Mouse (Mus musculus): ENCODE results near the gene Kif5c.
A peak's percentile ranks its signal among the peaks of the same experiment; 100 is the strongest.

Gene Kif5c

DNA sequence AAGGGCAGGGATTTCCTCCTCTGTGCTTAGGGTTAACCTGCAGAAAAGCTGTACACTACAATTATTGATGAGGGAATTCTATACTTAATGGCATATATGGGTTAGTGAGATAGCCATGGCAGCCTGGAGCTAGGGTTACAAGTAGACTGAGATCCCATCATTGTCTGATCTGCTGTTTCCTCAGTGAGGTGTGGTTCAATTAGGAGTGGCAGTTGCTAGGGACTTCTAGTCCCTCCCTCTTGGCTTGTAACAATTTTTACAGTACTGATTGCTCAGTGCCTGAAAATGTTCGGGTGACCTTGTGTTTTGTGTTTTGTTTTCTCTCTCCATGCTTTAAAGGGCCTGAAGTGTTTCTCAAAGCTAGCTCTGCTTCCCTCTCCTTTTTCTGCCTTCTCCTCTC is 2.1 kb downstream of the Kif5c start:
- DNase-seq (ENCODE audit: low spot score in 2 of 2): no peak

DNA sequence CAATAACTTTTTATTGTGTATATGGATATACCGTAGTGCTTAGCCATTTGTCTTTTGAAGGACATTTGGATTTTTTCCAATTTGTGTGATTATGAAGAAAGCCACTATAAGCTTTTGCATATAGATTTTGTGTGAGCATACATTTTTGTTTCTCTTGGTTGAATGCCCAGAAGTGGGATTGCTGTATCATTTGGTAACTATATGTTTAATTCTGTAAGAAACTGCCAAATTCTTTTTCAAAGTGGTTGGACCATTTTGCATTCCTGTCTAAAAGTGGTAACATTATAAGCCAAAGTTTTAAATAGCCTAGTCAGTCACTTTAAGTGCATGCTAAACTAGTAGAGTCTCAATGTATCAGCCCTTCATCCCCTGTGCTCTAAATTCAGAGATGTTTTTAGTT is 6.5 kb downstream of the Kif5c start:
- no peak for DNase-seq (ENCODE audit: low spot score in 2 of 2)

GRCm38 (mm10) chr2:49627611-49628010 is 8.5 kb downstream of the Kif5c start:
- DNase-seq (ENCODE audit: low spot score in 2 of 2): no peak

GRCm38 (mm10) chr2:49628094-49628705 is 9.1 kb downstream of the Kif5c start:
- DNase-seq (ENCODE audit: low spot score in 2 of 2): peak in 1 of 2 experiments; percentile 49

DNA sequence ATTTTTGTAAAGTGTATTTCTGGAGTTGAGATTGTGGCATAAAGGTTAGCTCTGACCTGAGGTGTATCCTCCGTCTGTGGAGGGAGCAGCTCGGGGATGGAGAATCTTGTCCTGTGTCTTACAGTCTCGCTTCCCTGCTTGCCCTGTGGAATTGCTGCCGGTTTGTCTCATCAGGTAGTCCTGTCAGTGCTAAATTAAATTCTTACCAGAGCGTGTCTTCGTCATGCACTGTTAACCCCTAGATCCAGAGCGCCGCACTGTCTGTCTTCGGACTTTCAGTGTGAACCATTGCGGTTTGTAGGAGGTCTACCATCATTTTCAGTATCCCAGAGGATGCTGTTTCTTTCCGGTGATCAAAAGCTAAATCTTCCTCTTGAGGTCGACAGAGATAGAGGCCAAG is 10.1 kb downstream of the Kif5c start:
- DNase-seq (ENCODE audit: low spot score in 2 of 2): no peak

- no peak for DNase-seq (ENCODE audit: low spot score in 2 of 2)
Observed at GRCm38 (mm10) chr2:49630636-49631035, 11.5 kb downstream of the Kif5c start.

- no peak for DNase-seq (ENCODE audit: low spot score in 2 of 2)
Observed at GRCm38 (mm10) chr2:49633231-49633630, 14.1 kb downstream of the Kif5c start.

DNA sequence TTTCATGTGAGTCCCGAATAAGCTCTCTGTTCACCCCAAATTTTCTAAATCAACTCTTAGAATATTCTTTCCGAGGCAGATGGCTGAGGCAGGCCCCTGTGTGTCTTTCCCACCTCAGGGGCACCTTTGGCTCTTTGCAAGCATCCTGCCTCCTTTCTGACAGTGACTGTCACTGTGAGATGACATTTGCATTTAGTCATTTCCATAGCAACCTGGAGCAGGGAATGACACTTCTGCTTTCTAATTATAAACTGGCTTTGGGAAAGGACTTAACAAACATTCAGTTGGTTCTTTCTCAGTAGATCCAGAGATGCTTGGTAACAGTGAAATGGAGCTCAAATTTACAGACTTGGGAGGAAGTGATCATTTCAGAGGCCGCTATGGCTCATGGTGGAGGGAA is 23.7 kb downstream of the Kif5c start:
- DNase-seq (ENCODE audit: low spot score in 2 of 2): no peak

DNA sequence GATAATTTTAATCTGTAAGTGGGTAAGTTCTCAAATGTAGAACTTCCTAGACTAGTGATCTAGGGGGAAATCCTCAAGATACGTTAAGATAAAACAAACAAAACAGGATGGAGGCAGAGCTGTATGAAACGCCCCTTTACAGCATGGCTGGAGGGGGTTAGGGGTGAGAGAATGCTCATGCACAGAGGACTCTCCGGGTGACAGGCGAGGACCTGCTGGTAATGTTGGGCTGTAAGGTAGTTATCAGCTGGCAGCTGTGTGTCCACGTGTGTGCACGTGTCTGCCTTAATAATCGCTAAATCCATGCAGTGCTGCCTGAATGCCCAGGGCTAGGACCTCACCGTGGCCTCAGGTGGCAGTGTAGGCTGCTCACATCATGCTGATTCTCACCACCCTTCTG is 24.7 kb downstream of the Kif5c start:
- peak in 1 of 2 experiments; percentile 2 for DNase-seq (ENCODE audit: low spot score in 2 of 2)

GRCm38 (mm10) chr2:49647591-49647990 is 28.5 kb downstream of the Kif5c start:
- no peak for DNase-seq (ENCODE audit: low spot score in 2 of 2)

GRCm38 (mm10) chr2:49648344-49648743 is 29.2 kb downstream of the Kif5c start:
- peak in 1 of 2 experiments; percentile 7 for DNase-seq (ENCODE audit: low spot score in 2 of 2)

- DNase-seq (ENCODE audit: low spot score in 2 of 2): no peak
Observed at GRCm38 (mm10) chr2:49648806-49649205, 29.7 kb downstream of the Kif5c start.

- no peak for DNase-seq (ENCODE audit: low spot score in 2 of 2)
Observed at GRCm38 (mm10) chr2:49649211-49649610, 30.1 kb downstream of the Kif5c start.

DNA sequence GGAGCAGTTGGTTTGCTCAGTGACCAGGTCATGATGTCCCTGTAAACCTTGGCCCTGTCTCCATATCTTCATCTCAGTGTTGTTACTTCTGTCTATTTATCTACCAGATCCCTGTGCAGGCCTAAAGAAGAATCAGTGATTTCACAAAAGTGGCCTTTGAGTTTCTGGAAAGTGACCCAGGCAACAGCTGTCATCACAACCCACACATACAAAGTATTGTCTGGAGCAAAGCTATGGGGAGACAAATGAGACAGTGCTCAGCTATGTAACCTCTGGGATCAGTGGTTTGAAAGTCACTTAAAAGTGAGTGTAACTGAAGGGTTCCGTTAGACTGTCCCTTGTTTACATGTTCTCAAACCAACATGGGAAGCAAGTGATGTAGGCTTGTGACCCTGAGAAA is 32.6 kb downstream of the Kif5c start:
- DNase-seq (ENCODE audit: low spot score in 2 of 2): no peak

- no peak for DNase-seq (ENCODE audit: low spot score in 2 of 2)
Observed at GRCm38 (mm10) chr2:49654606-49655005, 35.5 kb downstream of the Kif5c start.

DNA sequence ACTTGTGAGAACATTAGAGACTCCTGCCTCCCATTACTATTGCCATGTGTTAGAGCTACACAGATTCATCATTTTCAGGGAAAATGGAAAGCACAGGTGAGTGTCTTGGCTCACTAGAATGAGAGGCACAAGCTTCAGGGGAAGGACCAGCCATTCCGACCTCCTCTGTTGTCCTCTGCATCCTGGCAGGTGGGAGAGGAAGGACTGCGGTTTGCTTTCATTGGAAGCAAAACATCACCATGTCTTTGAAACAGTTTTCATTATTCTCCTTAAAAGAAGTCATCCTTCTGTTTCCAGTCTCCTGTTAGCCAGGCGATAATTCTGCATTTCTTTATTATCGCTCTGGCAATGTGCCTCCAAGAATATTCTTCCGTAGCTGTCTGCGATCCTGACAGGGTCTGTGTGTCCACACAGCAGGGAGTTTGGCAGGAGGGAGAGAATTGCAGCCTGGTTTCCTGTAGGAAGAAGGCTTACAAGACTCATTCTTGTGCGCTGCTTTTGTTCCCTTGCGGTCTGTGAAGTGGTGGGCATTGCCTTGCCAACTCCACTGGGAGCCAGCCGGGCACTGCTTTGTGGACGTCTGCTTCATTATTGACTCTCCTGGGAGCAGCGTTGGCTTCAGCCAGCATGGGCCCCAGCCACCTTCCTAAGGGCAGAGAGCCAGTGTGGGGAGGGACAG is 36.2 kb downstream of the Kif5c start:
- peak in 1 of 2 experiments; percentile 52 for DNase-seq (ENCODE audit: low spot score in 2 of 2)

GRCm38 (mm10) chr2:49655874-49656195 is 36.7 kb downstream of the Kif5c start:
- no peak for DNase-seq (ENCODE audit: low spot score in 2 of 2)

GRCm38 (mm10) chr2:49656988-49657387 is 37.9 kb downstream of the Kif5c start:
- no peak for DNase-seq (ENCODE audit: low spot score in 2 of 2)

GRCm38 (mm10) chr2:49657666-49658065 is 38.6 kb downstream of the Kif5c start:
- no peak for DNase-seq (ENCODE audit: low spot score in 2 of 2)

GRCm38 (mm10) chr2:49658988-49659387 is 39.9 kb downstream of the Kif5c start:
- no peak for DNase-seq (ENCODE audit: low spot score in 2 of 2)

- no peak for DNase-seq (ENCODE audit: low spot score in 2 of 2)
Observed at GRCm38 (mm10) chr2:49659964-49660363, 40.9 kb downstream of the Kif5c start.

DNA sequence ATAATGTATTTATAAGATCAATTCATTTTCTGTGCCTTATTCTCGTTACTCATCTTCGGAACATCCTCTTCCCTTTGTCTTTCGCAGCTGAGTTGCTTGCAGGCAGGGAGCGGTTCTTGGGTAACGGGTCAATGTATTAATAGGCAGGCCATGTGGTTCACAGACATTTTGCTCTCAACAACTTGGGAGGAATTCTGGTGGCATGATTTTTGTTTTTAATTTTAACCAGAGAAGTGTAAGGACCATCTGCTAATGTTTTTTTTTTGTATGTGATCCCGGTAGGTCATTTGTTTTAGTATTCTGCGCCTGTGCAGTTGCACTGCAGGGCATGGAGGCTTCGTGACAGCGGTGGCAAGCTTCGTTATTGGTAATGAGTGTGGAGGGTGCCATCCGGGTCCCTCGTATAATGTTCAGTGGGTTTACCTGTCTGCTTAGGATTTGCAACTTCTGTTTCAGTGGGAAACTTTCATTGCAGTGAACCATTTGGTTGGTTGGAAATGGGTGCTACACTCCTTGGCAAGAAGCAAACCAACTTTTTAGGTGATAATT is 41.4 kb downstream of the Kif5c start:
- DNase-seq (ENCODE audit: low spot score in 2 of 2): no peak

GRCm38 (mm10) chr2:49661348-49661747 is 42.2 kb downstream of the Kif5c start:
- peak in 1 of 2 experiments; percentile 0 for DNase-seq (ENCODE audit: low spot score in 2 of 2)

All from right cerebral cortex, adult 2 months (tissue).